Mouse (Mus musculus): ENCODE data around the gene Ppa2.

Gene Ppa2

GRCm38 (mm10) chr3:133387283-133387682 lies 77.4 kb downstream of the Ppa2 start:
- in situ Hi-C loops (cut with MboI), result no loop called here

- in situ Hi-C loops (cut with MboI), result no loop called here
Measured at GRCm38 (mm10) chr3:133389803-133390387, 80.0 kb downstream of the Ppa2 start.

- in situ Hi-C loops (cut with MboI), result no loop called here
Measured at GRCm38 (mm10) chr3:133394531-133394930, 84.6 kb downstream of the Ppa2 start.

GRCm38 (mm10) chr3:133403849-133404248 lies 93.9 kb downstream of the Ppa2 start:
- in situ Hi-C loops (cut with MboI), result no loop called here

- in situ Hi-C loops (cut with MboI), result no loop called here
Measured at GRCm38 (mm10) chr3:133405636-133406035, 95.7 kb downstream of the Ppa2 start.

- in situ Hi-C loops (cut with MboI), result no loop called here
Measured at GRCm38 (mm10) chr3:133406248-133406647, 96.3 kb downstream of the Ppa2 start.

GRCm38 (mm10) chr3:133411123-133411675 lies 101.3 kb downstream of the Ppa2 start:
- in situ Hi-C loops (cut with MboI), result no loop called here

- in situ Hi-C loops (cut with MboI), result no loop called here
Measured at GRCm38 (mm10) chr3:133411768-133412167, 101.9 kb downstream of the Ppa2 start.

- in situ Hi-C loops (cut with MboI), result no loop called here
Measured at GRCm38 (mm10) chr3:133414747-133415146, 104.8 kb downstream of the Ppa2 start.

- in situ Hi-C loops (cut with MboI), result no loop called here
Measured at GRCm38 (mm10) chr3:133423073-133423472, 113.2 kb downstream of the Ppa2 start.
